In genomic region chr7:130278738-130279705, GRCm38 (mm10) we compare ENCODE assay signal across 13 mouse cellular contexts.
DNase-seq lines count a peak whose midpoint lies in the region; ATAC-seq and TF ChIP-seq lines count a peak whose summit lies in the region.
"Had no signal": no experiment of that assay in that cellular context is flagged by ENCODE, and none has a peak within 500 bp of the region (broad histone marks: within the 10 kb centered on the region; RNA-seq: fewer than 3 reads in every experiment).

No protein-coding gene starts in this region.

- H3K36me3 ChIP-seq in heart, embryonic 11.5 days (ENCODE audit: control insufficient read depth, insufficient read depth, low read length) = no peaks in the 10 kb centered on the region
- no peaks in the 10 kb centered on the region for H3K36me3 ChIP-seq in midbrain, embryonic 13.5 days
- no peaks in the 10 kb centered on the region for H3K36me3 ChIP-seq in midbrain, embryonic 15.5 days (replicated peaks)
- H3K36me3 ChIP-seq in intestine, embryonic 16.5 days (ENCODE audit: control insufficient read depth, insufficient read depth, low read length) = no peaks in the 10 kb centered on the region
- no peaks in the 10 kb centered on the region for H3K36me3 ChIP-seq in stomach, embryonic 15.5 days
- H3K36me3 ChIP-seq in thymus, adult 2 months (ENCODE audit: control insufficient read depth, insufficient read depth, low read length) = no peaks in the 10 kb centered on the region
- H3K36me3 ChIP-seq: liver, embryonic 15.5 days had no signal

- H3K4me3 ChIP-seq in heart, embryonic 11.5 days (ENCODE audit: low read depth, low read length) = no peak overlapping the region
- H3K4me3 ChIP-seq in midbrain, embryonic 13.5 days (replicated peaks) = no peak overlapping the region
- no peak overlapping the region for H3K4me3 ChIP-seq in midbrain, embryonic 15.5 days
- no peak overlapping the region for H3K4me3 ChIP-seq in intestine, embryonic 16.5 days (ENCODE audit: low read length)
- no peak overlapping the region for H3K4me3 ChIP-seq in stomach, embryonic 15.5 days (replicated peaks)
- no peak overlapping the region for H3K4me3 ChIP-seq in thymus, adult 2 months (ENCODE audit: control insufficient read depth, insufficient read depth, low read length)
- H3K4me3 ChIP-seq: erythroblast, embryonic 14.5 days; liver, embryonic 15.5 days had no signal

- no peak overlapping the region for H3K4me2 ChIP-seq in heart, embryonic 11.5 days
- H3K4me2 ChIP-seq in midbrain, embryonic 13.5 days (replicated peaks) = no peak overlapping the region
- H3K4me2 ChIP-seq in midbrain, embryonic 15.5 days = no peak overlapping the region
- H3K4me2 ChIP-seq in intestine, embryonic 16.5 days (ENCODE audit: low read depth, low read length) = no peak overlapping the region
- no peak overlapping the region for H3K4me2 ChIP-seq in stomach, embryonic 15.5 days
- H3K4me2 ChIP-seq: liver, embryonic 15.5 days had no signal

- peaks cover 4% of the 10 kb centered on the region; the same call in 1 of the 2 replicates for H3K4me1 ChIP-seq in heart, embryonic 11.5 days (ENCODE audit: control insufficient read depth, insufficient read depth, low read length)
- peaks cover 16% of the 10 kb centered on the region for H3K4me1 ChIP-seq in midbrain, embryonic 13.5 days (replicated peaks)
- H3K4me1 ChIP-seq in midbrain, embryonic 15.5 days = peaks cover 5% of the 10 kb centered on the region; the same call in 1 of the 2 replicates
- peaks cover 3% of the 10 kb centered on the region; the same call in 1 of the 2 replicates for H3K4me1 ChIP-seq in intestine, embryonic 16.5 days (ENCODE audit: control insufficient read depth, insufficient read depth, low read length)
- peaks cover 16% of the 10 kb centered on the region for H3K4me1 ChIP-seq in stomach, embryonic 15.5 days
- H3K4me1 ChIP-seq in thymus, adult 2 months (replicated peaks; ENCODE audit: control insufficient read depth, insufficient read depth, low read length) = no peaks in the 10 kb centered on the region
- H3K4me1 ChIP-seq: liver, embryonic 15.5 days had no signal

- WGBS in heart, embryonic 11.5 days (ENCODE audit: insufficient replicate concordance) = 57% methylated on average over 19 of the region's 19 CpGs
- WGBS in midbrain, embryonic 13.5 days = 61% methylated on average over 19 of the region's 19 CpGs
- 57% methylated on average over 19 of the region's 19 CpGs for WGBS in midbrain, embryonic 15.5 days
- WGBS in intestine, embryonic 16.5 days = 42% methylated on average over 19 of the region's 19 CpGs
- 36% methylated on average over 19 of the region's 19 CpGs for WGBS in stomach, embryonic 15.5 days
- 77% methylated on average over 19 of the region's 19 CpGs for WGBS in thymus, adult 2 months

- no peak for ATAC-seq in heart, embryonic 11.5 days (replicated peaks; ENCODE audit: insufficient number of reproducible peaks, low FRiP score, low TSS enrichment)
- ATAC-seq in midbrain, embryonic 13.5 days = no peak
- ATAC-seq in midbrain, embryonic 15.5 days (replicated peaks) = no peak
- ATAC-seq in intestine, embryonic 16.5 days = peak; percentile 67; the same call in 1 of the 2 replicates
- ATAC-seq in stomach, embryonic 15.5 days (ENCODE audit: insufficient read depth, low FRiP score, low read depth) = no peak

- H3K27ac ChIP-seq in heart, embryonic 11.5 days (ENCODE audit: low read depth, low read length) = no peak overlapping the region
- H3K27ac ChIP-seq in midbrain, embryonic 13.5 days = 0 out of 2 replicates have a peak overlapping the region, but pooled peaks have one; percentile 7
- no peak overlapping the region for H3K27ac ChIP-seq in midbrain, embryonic 15.5 days
- H3K27ac ChIP-seq in intestine, embryonic 16.5 days (ENCODE audit: low read length) = peak overlapping the region; percentile 20; the same call in 1 of the 2 replicates
- peak overlapping the region; percentile 73; the same call in 1 of the 2 replicates for H3K27ac ChIP-seq in stomach, embryonic 15.5 days
- no peak overlapping the region for H3K27ac ChIP-seq in thymus, adult 2 months (ENCODE audit: control insufficient read depth, insufficient read depth, low read length)
- H3K27ac ChIP-seq: liver, embryonic 15.5 days had no signal

- H3K9ac ChIP-seq in heart, embryonic 11.5 days (ENCODE audit: low read depth, low read length) = no peak overlapping the region
- H3K9ac ChIP-seq in midbrain, embryonic 13.5 days (replicated peaks) = no peak overlapping the region; the same call in 1 of the 2 replicates
- no peak overlapping the region for H3K9ac ChIP-seq in midbrain, embryonic 15.5 days
- no peak overlapping the region for H3K9ac ChIP-seq in intestine, embryonic 16.5 days (ENCODE audit: low read depth, low read length)
- no peak overlapping the region for H3K9ac ChIP-seq in stomach, embryonic 15.5 days
- H3K9ac ChIP-seq: liver, embryonic 15.5 days had no signal

- no peaks in the 10 kb centered on the region for H3K9me3 ChIP-seq in heart, embryonic 11.5 days (replicated peaks; ENCODE audit: control insufficient read depth, low read length)
- no peaks in the 10 kb centered on the region for H3K9me3 ChIP-seq in midbrain, embryonic 13.5 days
- no peaks in the 10 kb centered on the region for H3K9me3 ChIP-seq in midbrain, embryonic 15.5 days
- H3K9me3 ChIP-seq in intestine, embryonic 16.5 days (ENCODE audit: control insufficient read depth, low read length) = no peaks in the 10 kb centered on the region
- no peaks in the 10 kb centered on the region for H3K9me3 ChIP-seq in stomach, embryonic 15.5 days
- H3K9me3 ChIP-seq: liver, embryonic 15.5 days had no signal

- TF ChIP-seq POLR2A in thymus, adult 2 months (IDR thresholded peaks at IDR 0.05; ENCODE audit: control insufficient read depth, extremely low read depth, insufficient read depth, low read length, poor library complexity) = no peak

- peak; percentile 19 for DNase-seq in heart, adult 8-10 months (ENCODE audit: low spot score)
- no peak for DNase-seq in thymus, postnatal 4 days
- DNase-seq in thymus, adult 2 months = no peak
- DNase-seq: adrenal gland, adult 8-10 months; B cell, adult 2 months; cerebellum, adult 18-20 months had no signal

- H3K27me3 ChIP-seq in heart, embryonic 11.5 days (ENCODE audit: control insufficient read depth, insufficient read depth, low read length) = no peaks in the 10 kb centered on the region
- H3K27me3 ChIP-seq in midbrain, embryonic 13.5 days = peaks cover 24% of the 10 kb centered on the region
- no peaks in the 10 kb centered on the region for H3K27me3 ChIP-seq in midbrain, embryonic 15.5 days (replicated peaks)
- H3K27me3 ChIP-seq in intestine, embryonic 16.5 days (replicated peaks; ENCODE audit: control insufficient read depth, insufficient read depth, low read length) = no peaks in the 10 kb centered on the region
- no peaks in the 10 kb centered on the region for H3K27me3 ChIP-seq in stomach, embryonic 15.5 days (replicated peaks)
- no peaks in the 10 kb centered on the region for H3K27me3 ChIP-seq in thymus, adult 2 months (ENCODE audit: control insufficient read depth, insufficient read depth, low read length)
- H3K27me3 ChIP-seq: liver, embryonic 15.5 days had no signal

- TF ChIP-seq CTCF in thymus, adult 2 months (IDR thresholded peaks at IDR 0.05; ENCODE audit: borderline replicate concordance, control insufficient read depth, extremely low read depth, insufficient read depth, low read length, poor library complexity) = no peak

Comparison
In these comparisons a context has a peak if more than half of its experiments do, and no peak if none do; other contexts are left out.
1. H3K27ac ChIP-seq: peak in midbrain, embryonic 13.5 days (single experiment), intestine, embryonic 16.5 days (single experiment) and stomach, embryonic 15.5 days (single experiment); none in heart, embryonic 11.5 days (single experiment), midbrain, embryonic 15.5 days (single experiment) and thymus, adult 2 months (single experiment).